Mouse (Mus musculus) testis, postnatal 14 days (tissue): ENCODE measurements around the gene Zfp760.
"Not testable (repeated sequence)": the region's sequence is repeated elsewhere in the genome, so short reads cannot be mapped to it uniquely, and the experiment has no call there.

Experiments
- DNase-seq: peaks from one replicate; pipeline ENCODE4 v3.0.0; 2021; ENCODE audit warnings: low spot score

Zfp760 gene

GRCm38 (mm10) chr17:21707343-21707996 lies at the start of gene Zfp760:
Zfp760 (plus strand) TSS chr17:21707741.
- DNase-seq: peak; percentile 86

- not testable (repeated sequence) for DNase-seq
Measured at GRCm38 (mm10) chr17:21678826-21679225, 28.7 kb upstream of the Zfp760 start.

- peak; percentile 84 for DNase-seq
Measured at GRCm38 (mm10) chr17:21679273-21680018, 28.1 kb upstream of the Zfp760 start.

GRCm38 (mm10) chr17:21680019-21680376 lies 27.5 kb upstream of the Zfp760 start:
- not testable (repeated sequence) for DNase-seq

GRCm38 (mm10) chr17:21691560-21691959 lies 16.0 kb upstream of the Zfp760 start, which contains the start of gene Gm10226:
Gm10226 (plus strand) TSS chr17:21691860.
- DNase-seq: no peak

- DNase-seq: no peak
Measured at GRCm38 (mm10) chr17:21693342-21693741, 14.2 kb upstream of the Zfp760 start.

GRCm38 (mm10) chr17:21696073-21696472 lies 11.5 kb upstream of the Zfp760 start:
- DNase-seq: no peak

- DNase-seq: no peak
Measured at GRCm38 (mm10) chr17:21702281-21703240, 5.0 kb upstream of the Zfp760 start.

- DNase-seq: no peak
Measured at GRCm38 (mm10) chr17:21703414-21703813, 4.1 kb upstream of the Zfp760 start.

GRCm38 (mm10) chr17:21708401-21708800 lies 860 bp downstream of the Zfp760 start:
- DNase-seq: no peak

- not testable (repeated sequence) for DNase-seq
Measured at GRCm38 (mm10) chr17:21730495-21730894, 23.0 kb downstream of the Zfp760 start, which contains the start of gene Zfp229. Zfp229 (plus strand) TSS chr17:21730795.

GRCm38 (mm10) chr17:21733049-21733448 lies 25.5 kb downstream of the Zfp760 start:
- no peak for DNase-seq

- DNase-seq: peak; percentile 81
Measured at GRCm38 (mm10) chr17:21733529-21734031, 26.0 kb downstream of the Zfp760 start.

- DNase-seq: no peak
Measured at GRCm38 (mm10) chr17:21752791-21753190, 45.2 kb downstream of the Zfp760 start.

GRCm38 (mm10) chr17:21753342-21754208 lies 46.0 kb downstream of the Zfp760 start:
- peak; percentile 23 for DNase-seq

- DNase-seq: no peak
Measured at GRCm38 (mm10) chr17:21770336-21770735, 62.8 kb downstream of the Zfp760 start.
